Mouse (Mus musculus) neutrophil, adult 5-6 weeks (primary cell): ENCODE data around the gene Car5a. TPM values are rescaled to one million over a fixed set of nuclear protein-coding genes. Genes with fewer than 3 reads are reported as not detected.

Experiments used
- ATAC-seq: fragments of 151-379, 151-347 bp; 2 replicates; pipeline ENCODE4 v1.8.0; 2017; ENCODE audit warnings: mild to moderate bottlenecking, moderate TSS enrichment; ENCODE audit not compliant: insufficient number of reproducible peaks, poor library complexity, low FRiP score, severe bottlenecking; ENCODE audit errors: extremely low read depth
- total RNA-seq: library from RNA; stranded (forward); fragments of 200-1000 nt; gene quantifications from 2 replicates; pipeline ENCODE4 v1.2.3, GENCODE M21; 2017

The Car5a gene
- total RNA-seq, 1 experiment from 2014 or later = not detected

DNA sequence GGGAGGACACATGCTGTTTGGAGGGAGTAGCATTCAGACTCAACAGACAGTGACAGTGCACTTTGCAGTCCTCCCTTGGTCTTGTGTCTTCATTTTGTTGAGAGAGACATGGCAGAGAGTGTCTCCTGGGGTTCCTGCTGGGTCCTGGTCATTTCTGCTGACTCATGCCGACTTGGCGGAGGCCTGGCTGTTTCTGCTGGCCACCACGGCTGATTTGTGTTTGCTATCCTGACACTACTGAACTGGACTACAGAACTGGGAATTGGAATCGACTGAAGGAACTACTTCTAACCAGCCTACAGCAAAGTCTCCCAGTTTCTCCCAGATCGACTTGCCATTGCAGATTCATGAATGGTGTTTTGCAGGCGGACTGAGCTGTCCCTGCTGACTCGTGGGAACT is 6.0 kb downstream of the Car5a start:
- ATAC-seq = no peak

DNA sequence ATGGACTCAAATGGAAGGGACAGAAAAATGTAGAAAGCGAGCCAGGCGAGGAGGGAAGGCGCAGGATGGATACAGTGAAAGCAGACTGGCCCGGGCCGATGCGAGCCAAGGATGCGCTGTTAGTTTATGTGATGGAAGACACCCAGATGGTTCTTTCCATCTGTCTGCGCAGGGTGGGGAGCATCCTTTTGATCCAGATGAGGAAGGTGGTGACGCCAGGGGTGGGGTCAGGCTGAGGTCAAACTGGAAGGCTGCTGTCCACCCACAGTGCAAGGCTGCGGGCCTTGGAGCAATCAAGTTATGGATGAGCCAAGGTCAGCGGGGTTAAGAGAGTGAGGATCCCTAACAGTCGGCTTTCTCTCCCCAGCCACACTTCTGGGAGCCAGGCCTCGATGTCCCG is 8.3 kb downstream of the Car5a start:
- ATAC-seq = no peak

DNA sequence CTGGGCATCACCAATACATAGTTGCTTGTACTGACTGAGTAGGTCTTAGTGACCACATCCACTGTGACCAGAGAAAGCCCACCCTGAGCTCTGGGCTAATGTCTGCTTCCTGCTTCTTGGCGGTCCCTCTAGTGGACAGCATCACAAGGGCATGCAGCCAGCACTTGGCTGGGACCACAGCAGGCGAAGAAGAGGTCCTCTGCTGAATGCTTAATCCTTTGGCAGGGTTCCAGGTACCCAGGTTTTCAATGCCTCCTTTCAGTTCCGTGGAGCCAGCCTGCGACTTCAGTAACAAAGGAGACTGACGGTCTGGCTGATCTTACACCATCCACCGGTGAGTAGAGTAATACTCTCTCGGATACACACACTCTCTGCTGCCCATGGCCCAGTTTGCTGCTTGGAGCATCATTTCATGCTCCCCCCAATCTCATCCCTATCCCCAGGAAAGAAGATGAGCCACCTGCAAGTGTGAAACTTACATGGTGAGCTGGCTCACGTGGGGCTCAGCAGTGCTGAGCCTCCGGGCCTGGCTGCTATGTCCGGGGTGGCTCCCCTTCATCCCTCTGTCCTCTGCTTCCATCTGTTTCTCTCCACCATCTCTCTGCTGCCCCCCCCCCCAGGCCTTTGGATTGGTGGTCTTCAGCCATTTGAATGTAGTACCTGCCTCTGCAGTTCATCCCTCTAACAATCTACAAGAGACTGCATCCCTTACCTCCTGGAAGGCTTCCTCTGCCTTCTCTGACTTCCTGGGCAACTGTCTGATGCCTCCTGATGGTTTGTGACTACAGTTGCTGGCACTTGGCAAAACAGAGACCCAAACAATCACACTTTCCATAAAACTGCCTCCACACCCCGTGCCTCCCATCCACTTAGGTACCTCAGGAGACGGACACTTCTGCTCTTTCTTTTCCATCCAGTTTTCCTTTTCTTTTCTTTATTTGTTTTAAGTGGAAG is 9.1 kb downstream of the Car5a start:
- no peak for ATAC-seq

DNA sequence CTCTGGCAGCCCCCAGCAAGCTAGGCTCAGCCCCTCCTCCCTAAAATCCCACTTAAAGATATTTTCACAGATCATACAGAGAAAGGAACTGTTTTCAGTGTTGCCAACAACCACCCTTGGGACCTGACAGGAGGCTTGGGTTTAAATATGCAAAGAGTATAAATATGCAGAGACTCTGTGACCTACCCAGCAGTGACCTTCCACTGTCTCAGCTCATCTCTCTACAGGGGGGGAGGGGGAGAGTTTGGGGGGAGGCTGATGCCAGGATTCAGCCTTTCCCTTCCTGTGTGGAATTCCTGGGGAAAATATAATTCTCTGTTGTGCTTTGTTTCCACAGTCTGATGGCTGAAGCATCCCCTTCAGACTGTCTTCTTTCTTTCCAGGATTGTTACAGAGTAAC is 9.8 kb downstream of the Car5a start:
- ATAC-seq = no peak

DNA sequence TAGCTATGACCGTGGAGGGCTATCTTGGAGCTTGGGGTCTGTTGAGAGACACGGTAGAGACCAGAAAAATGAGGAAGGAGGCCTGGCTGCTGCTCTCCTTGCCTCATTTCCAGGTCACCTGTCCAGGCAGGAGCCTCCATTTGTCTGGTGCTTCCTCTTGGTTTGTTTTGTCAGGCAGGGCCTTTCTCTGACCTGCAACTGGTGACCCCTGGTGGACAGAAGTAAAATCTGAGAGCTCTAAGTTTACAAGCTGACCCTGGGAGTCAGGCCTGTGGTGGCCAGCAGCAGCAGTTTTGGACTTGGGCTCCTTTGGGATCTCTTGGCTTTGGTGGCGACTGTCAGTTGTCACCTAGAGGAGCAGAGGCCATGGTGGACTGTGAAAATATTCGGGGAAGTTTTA is 10.2 kb downstream of the Car5a start:
- peak; percentile 65 for ATAC-seq

DNA sequence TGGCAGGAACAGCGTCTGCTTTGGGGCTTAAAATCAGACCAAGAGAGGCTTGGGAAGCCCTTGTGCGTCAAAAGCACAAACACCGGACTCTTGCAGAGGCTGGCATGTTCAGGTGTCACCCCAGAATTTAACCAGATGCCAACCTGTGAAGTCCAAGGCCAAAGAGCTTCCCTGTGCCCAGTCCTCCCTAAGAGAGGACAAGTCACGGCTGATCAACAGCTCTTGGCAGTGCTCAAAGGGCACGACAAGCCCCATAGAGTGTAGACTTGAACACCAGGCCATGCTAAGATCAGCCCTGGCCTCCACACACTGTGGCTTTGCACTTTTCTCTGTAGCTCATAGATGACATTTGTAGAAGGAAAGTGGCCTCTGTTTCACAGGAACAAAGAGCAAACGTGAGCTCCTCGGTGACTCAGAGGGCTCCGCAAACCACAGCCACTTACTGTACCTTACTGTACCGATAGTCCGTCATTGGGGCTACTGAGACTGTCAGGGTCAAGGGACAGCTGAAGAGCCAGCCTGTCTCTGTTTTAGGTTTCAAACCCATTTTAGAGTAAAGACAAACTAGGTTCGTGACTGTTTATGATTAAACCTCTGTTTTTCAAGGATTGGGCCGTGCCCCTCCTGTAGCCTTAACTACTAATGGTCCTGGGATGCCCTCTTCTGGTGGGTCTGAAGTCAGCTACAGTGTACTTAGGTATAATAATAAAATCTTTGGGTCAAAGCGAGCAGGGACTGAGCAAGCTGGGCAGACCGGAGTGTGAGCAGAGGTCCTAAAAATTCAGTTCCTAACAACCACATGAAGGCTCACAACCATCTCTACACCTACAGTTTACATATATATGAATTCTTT is 11.8 kb downstream of the Car5a start:
- ATAC-seq = no peak

DNA sequence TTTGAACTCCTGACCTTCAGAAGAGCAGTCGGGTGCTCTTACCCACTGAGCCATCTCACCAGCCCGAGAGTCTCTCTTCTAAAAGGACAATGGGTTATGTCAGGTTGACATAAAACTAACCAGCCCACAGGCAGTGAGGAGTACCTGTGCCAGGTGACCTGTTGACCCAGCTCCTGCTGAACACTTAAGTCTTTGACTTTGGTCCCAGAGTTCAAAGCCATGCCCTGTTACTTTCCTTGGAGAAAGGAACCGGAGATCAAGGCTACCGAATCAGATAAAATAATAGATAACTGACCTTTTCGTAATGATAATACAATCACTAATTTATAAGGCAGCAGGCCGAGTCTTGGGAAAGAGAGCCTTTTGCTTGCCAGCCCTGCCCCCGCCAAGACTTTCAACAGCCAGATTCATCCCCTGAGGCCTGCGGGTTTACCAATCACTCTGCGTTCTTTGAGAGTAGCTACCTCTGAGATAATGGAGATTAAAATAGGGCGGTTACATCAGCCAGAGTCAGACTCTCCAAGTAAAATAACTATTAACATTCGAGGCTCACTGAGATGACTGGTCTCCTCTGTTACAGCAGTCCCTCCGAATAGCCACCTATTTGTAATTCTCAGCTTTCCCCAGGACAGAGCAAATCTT is 12.6 kb downstream of the Car5a start:
- no peak for ATAC-seq

DNA sequence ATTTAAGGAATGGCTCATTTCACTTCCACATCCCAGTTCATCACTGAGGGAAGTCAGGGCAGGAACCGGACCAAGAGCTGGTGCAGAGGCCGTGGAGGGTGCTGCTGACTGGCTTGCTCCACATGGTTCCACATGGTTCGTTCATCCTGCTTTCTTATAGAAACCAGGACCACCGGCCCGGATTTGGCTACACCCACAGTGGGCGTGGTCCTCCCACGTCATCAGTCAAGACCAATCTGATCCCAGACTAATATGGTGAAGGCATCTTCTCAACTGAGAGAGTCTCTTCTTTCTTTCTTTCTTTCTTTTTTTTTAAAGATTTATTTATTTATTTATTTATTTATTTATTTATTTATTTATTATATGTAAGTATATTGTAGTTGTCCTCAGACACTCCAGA is 13.1 kb downstream of the Car5a start:
- no peak for ATAC-seq

DNA sequence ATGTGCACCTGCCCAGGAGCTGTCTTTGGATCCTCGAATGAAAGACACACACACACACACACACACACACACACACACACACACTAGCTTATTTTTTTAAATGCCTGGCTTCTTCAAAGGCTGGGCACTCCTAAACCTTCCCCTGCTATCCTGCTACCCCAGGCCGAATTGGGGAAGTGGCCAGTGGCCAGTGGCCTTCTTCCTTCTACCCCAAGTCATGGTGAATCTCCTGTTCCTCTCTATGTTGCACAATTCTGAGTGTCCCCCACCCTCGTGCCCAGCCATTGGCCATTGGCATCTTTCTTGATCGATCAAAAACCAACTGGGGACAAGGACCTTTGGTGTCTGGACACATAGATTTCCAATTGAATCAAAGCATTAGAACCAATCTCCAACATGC is 14.7 kb downstream of the Car5a start:
- no peak for ATAC-seq

DNA sequence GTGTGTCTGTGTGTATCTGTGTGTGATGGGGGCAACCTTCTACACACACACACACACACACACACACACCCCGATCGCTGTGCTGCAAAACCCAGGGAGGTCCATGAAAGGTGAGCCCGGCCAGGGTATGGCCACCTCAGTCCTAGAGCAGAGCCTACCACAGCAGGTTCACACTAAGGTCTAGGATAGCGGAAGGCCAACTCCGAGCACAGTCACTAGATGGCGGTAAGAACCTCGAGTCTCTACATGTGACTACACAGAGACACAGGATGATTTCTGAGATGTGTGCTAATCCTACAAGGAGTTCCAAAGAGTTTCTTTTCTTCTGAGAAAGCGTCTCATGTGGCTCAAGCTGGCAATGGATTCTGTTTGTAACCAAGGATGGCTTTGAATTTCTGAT is 17.4 kb downstream of the Car5a start:
- ATAC-seq = peak; percentile 57; the same call in 1 of the 2 replicates

DNA sequence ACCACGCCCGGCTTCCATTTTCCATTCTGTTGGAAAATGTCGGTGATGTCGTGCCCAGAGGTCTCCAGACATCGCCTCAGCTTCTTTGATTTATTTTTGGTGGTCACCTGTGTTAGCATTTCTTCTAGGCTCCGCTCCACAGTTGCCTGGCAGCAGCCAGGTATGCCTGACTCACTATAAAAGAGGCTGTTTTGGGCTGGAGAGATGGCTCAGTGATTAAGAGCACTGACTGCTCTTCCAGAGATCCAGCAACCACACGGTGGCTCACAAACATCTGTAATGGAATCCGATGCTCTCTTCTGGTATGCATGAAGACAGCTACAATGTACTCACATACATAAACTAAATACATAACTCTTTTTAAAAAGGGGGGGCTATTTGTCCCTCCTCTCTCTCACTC is 18.4 kb downstream of the Car5a start:
- ATAC-seq = no peak

DNA sequence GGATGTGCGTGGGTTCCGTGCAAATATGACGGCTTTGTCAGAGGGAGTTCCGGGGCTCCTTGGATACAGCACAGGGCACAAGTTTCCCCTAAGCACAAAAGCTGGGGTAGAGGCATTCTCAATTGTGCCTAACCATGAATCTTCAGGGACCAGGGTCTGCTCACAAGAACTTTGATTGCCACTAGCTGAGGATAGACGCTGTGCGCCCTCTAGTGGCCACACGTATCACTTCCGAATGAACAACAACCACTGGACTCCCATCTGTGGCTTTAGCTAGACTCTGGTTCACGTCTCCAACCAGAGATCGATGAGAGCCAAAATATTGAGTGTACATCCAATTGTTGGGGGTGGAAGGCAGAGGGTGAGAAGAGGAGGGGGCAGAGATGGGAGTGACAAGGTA is 19.1 kb downstream of the Car5a start:
- ATAC-seq = peak; percentile 63; the same call in 1 of the 2 replicates

DNA sequence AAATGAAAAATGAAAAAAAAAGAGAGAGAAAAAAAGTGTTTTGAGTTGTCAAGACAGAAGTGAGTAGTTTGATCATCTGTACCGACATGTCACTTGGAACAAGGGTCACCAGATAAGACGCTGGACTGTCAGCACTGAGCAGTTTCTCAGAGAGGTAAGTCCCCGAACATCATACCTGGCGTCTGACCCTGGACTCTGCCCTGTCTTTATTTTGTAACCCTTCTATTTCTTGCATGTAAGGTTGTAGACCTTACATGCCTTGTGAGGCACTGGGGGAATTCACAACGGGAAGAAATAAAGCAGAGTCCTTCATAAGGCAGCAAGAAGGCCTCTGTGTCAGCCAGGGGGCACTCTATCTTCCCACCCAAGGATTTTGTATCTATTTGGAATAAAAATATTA is 20.0 kb downstream of the Car5a start:
- ATAC-seq = no peak

DNA sequence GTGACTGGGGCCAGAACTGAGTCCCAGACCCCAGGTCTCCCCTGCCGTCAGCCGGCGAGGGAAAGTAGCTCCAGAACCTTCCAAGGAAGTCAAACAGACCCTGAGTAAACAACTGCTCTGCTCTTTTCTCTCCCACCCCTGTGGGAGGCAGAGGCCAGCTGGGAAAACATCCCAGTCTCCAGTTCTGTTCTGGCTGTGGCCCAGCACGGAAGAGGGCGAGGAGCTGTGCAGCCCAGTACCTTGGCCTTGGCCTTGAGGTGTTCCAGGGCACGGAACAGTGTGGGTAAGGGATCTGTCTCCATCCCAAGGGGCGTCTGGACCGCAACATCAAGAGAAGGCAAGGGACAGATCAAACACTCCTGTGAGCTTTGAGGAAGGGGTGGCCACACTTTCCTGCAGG is 22.6 kb downstream of the Car5a start:
- ATAC-seq = no peak

DNA sequence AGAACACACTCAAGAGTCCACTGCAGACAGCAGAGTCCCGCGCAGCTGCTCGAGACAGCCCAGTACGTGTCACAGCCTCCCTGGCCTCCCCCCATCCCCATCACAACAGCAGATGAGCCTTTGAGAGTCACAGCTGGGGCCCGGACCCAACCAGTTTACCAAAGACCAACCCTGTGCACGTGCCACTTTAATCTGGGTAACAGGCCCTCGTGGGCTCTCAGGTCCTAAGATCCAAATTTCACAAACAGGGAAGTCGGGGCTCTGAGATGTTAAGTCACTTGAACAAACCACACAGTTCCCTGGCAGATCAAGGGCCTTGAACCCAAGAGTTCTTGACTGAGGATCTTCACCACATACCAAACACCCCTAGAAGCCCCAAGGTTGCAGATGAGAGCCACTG is 23.1 kb downstream of the Car5a start:
- no peak for ATAC-seq

DNA sequence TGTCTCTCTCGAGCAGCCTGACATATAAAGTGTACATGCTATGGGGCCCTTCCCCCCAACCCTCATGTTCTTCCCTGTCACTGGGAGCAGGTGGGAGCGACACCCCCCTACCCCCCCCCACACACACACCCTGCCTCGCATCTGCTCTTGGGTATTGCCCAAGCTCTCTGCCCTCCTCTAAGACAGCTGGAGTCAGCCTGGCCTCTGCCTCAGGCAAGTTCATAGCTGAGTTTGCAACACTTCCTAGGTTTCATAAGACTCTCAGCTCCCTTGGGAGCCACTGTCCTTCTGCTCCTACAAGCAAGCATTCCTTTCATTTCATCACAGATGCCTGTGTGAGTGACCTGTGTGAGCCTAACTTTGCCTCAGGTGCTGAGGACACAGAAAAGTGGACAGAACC is 25.0 kb downstream of the Car5a start:
- no peak for ATAC-seq

DNA sequence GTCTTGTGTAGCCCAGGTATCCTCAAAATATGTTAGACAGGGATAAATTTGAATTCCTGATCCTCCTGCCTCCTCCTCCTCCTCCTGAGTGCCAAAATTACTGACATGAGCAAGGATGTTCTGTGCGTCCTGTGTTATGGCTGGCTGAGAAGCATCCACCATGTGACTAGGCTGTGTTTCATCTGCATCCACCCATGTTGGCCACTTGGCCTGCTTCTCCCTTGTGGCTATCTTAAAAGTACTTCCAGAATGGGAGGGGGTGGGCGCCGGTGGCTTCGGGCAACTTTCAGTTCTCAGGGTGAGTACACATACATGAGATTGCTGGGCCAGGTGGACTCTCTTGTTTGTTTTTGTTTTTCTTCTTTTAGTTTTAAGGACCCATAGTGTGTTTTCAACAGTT is 25.5 kb downstream of the Car5a start:
- ATAC-seq = no peak

DNA sequence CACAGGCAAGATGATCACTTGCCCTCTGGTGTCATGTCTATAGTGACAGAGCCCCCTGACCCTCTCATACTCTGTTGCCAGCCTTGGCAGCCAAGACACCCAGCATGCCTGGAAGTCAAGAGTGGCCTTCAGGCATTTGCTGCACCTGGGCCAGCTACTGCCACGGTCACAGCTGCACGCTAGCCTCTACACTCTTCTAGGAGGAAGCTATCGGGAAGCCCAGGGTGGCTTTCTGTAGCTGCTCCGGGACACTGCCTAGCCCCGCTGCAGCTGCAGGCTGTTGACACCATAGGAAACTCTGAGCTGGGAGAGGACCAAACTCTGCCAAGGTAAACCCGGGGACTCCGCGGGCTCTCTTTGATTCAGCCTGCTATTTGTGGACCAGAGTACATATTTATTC is 31.3 kb downstream of the Car5a start:
- no peak for ATAC-seq

DNA sequence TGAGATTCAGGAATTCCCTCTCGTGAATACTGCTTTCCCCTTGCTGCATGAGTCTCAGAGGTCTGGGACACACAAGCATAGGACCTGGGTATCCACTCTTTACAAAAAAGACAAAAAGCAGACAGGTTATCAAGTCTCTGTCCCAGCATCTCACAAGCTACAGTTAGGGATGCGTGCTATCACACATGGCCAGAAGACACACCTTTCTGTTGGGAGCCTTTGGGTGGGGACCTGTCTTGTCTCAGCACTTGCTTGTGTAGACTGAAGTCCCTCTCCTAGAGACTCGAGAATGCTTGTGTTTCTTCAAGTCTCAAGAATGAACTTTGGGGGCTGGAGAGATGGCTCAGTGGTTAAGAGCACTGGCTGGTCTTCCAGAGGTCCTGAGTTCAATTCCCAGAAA is 31.9 kb downstream of the Car5a start:
- ATAC-seq = no peak

DNA sequence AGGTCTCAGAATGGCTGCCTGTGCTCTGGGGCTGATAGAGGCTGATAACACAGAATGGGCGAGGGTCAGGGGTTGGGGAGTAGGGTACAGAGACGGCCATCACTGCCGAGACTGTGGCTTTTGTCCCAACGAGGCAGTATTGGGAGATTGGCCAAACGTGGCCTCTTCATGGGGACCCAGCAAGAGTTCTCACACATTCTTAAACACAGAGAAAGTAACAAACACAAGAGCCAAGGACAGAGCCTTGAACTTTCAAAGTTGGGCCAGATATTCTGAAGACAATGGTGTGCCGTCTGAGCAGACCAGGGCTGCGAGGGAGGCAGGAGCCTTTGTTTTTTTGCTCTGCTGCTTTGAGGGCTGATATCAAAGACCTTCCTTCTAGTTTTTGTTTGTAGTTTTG is 32.7 kb downstream of the Car5a start:
- ATAC-seq = no peak
